Mouse (Mus musculus) forebrain, embryonic 11.5 days (tissue): ENCODE results near the gene Lrrc75b. TPM values are rescaled to one million over a fixed set of nuclear protein-coding genes. Genes with fewer than 3 reads are reported as not detected.
"Not testable (repeated sequence)": the region's sequence is repeated elsewhere in the genome, so short reads cannot be mapped to it uniquely, and the experiment has no call there.

Experiments
- ATAC-seq: fragments of 200-750 bp; cut with Nextera tagmentation; replicated peaks from 2 replicates; pipeline ENCODE4 v1.8.0; 2017; ENCODE audit warnings: moderate TSS enrichment; ENCODE audit not compliant: low FRiP score
- DNase-seq: peaks from one replicate; pipeline ENCODE4 v3.0.0-alpha.2; 2017; ENCODE audit warnings: low spot score
- H3K27ac ChIP-seq: fragments of 300-500 bp; sonication (generic); 2 replicates; pipeline ENCODE4 v1.5.1; 2014; ENCODE audit warnings: low read depth, low read length
- H3K27me3 ChIP-seq: fragments of 300-500 bp; sonication (generic); 2 replicates; pipeline ENCODE4 v1.6.1; 2014; ENCODE audit warnings: mild to moderate bottlenecking, low read length, mixed read lengths; ENCODE audit not compliant: control insufficient read depth, insufficient read depth
- H3K36me3 ChIP-seq: fragments of 300-500 bp; sonication (generic); 2 replicates; pipeline ENCODE4 v1.6.1; 2014; ENCODE audit warnings: mild to moderate bottlenecking, low read length, moderate library complexity, mixed read lengths; ENCODE audit not compliant: control insufficient read depth, insufficient read depth
- H3K4me1 ChIP-seq: fragments of 300-500 bp; sonication (generic); replicated peaks from 2 replicates; pipeline ENCODE4 v1.6.1; 2014; ENCODE audit warnings: low read length, mixed read lengths; ENCODE audit not compliant: control insufficient read depth, insufficient read depth
- H3K4me2 ChIP-seq: fragments of 300-500 bp; sonication (generic); 2 replicates; pipeline ENCODE4 v1.6.1; 2014; ENCODE audit warnings: low read depth, mild to moderate bottlenecking, low read length, moderate library complexity, mixed read lengths; ENCODE audit not compliant: severe bottlenecking
- H3K4me3 ChIP-seq: fragments of 300-500 bp; sonication (generic); 2 replicates; pipeline ENCODE4 v1.5.1; 2014; ENCODE audit warnings: low read depth, low read length
- H3K9ac ChIP-seq: fragments of 300-500 bp; sonication (generic); 2 replicates; pipeline ENCODE4 v1.6.1; 2014; ENCODE audit warnings: low read length
- H3K9me3 ChIP-seq: fragments of 300-500 bp; sonication (generic); 2 replicates; pipeline ENCODE4 v1.6.1; 2016; ENCODE audit warnings: low read length, mixed read lengths; ENCODE audit not compliant: control insufficient read depth
- WGBS: fragments of 180-500 bp; shearing (Covaris S2); extraction: QIAGEN DNeasy Blood & Tissue Kit; methylation state at CpG from one replicate; pipeline ENCODE4 v1.1.7; 2014; 5-methylcytosine and 5-hydroxymethylcytosine counted together
- polyA plus RNA-seq: library from polyadenylated mRNA; unstranded; fragments of >200 nt; fragmentation: Nextera tagmentation; extraction: Ambion mirVana; gene quantifications from 2 replicates; pipeline ENCODE4 v1.2.1, GENCODE M21; 2014

The Lrrc75b gene
- polyA plus RNA-seq, 1 experiment from 2014 or later = 2.3 TPM

DNA sequence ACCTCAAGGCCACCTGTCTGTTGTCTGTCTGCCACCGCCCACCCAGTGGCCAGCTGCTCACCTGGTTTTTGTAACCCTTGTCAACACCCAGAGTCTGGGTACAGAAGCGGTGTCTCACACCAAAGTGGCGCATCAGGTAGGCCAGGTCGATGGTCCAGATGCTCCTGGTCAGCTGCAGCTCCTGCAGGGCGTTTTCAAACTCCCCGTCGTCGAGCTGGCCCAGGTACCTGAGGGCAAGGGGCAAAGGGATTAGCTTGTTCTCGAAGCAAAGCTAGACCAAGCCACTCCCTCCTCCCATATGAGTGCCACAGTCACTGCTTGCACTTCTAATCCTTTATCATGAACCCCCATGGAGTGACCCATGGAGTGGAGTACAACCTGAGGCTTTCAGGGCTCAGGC, 49.1 kb downstream of the Lrrc75b start:
- Histone ChIP-seq H3K4me1 (no peaks in the 10 kb centered on the region; the same call in 1 of the 2 replicates), H3K9ac (no peak overlapping the region), H3K4me3 (no peak overlapping the region), H3K36me3 (peaks cover 6% of the 10 kb centered on the region; the same call in 1 of the 2 replicates), H3K27me3 (no peaks in the 10 kb centered on the region), H3K4me2 (no peak overlapping the region), H3K27ac (no peak overlapping the region), H3K9me3 (no peaks in the 10 kb centered on the region)
- no peak for ATAC-seq
- DNase-seq = no peak
- WGBS = 91% methylated on average over 9 of the region's 9 CpGs

DNA sequence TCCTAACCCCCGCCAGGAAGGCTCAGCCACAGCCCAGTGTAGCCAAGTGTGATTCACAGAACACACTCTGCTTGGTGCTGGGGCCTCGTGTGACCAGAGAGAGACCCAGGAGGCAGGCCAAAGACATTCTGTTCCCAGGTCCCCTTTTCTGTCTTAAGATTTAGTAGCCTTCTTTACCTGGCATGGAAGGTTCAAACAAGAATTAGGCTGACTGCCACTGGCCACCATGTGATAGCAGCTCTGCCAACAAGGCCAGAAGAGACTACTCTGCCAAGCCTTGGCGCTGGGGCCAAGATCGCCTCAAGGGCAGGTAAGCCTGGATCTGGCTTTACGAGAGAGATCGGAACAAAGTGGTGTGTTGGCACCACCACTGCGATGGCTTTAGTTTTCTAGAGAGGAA, 49.7 kb downstream of the Lrrc75b start:
- WGBS = 90% methylated on average over 7 of the region's 7 CpGs
- Histone ChIP-seq H3K27me3 (no peaks in the 10 kb centered on the region), H3K4me3 (no peak overlapping the region), H3K4me1 (no peaks in the 10 kb centered on the region), H3K9ac (no peak overlapping the region), H3K4me2 (no peak overlapping the region), H3K36me3 (peaks cover 6% of the 10 kb centered on the region; the same call in 1 of the 2 replicates), H3K9me3 (no peaks in the 10 kb centered on the region), H3K27ac (no peak overlapping the region)
- DNase-seq (no peak), ATAC-seq (no peak)

DNA sequence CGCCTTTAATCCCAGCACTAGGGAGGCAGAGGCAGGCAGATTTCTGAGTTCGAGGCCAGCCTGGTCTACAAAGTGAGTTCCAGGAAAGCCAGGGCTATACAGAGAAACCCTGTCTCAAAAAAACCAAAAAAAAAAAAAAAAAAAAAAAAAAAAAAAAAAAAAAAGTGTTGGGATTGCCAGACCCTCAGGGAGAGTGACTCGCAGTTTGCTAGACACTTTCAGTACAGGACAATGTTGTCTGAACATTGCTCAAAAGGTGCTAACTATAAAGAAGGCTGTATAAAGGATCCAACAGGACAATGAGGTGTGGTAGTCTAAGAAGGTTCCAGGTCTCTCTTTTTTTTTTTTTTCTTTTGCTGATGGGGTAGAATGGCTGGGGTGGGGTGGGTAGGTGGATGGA, 54.2 kb downstream of the Lrrc75b start:
- not testable (repeated sequence) for H3K27ac ChIP-seq, H3K4me1 ChIP-seq, H3K4me3 ChIP-seq, H3K9ac ChIP-seq, H3K9me3 ChIP-seq, DNase-seq, H3K36me3 ChIP-seq, ATAC-seq, H3K27me3 ChIP-seq, H3K4me2 ChIP-seq
- 90% methylated on average over 3 of the region's 3 CpGs for WGBS

- no peaks in the 10 kb centered on the region for H3K27me3 ChIP-seq
- no peak overlapping the region for H3K4me3 ChIP-seq
- no peak overlapping the region for H3K9ac ChIP-seq
- H3K4me1 ChIP-seq = no peaks in the 10 kb centered on the region
- ATAC-seq = no peak
- no peak overlapping the region for H3K4me2 ChIP-seq
- DNase-seq = no peak
- 91% methylated on average over 3 of the region's 3 CpGs for WGBS
- no peaks in the 10 kb centered on the region for H3K9me3 ChIP-seq
- H3K27ac ChIP-seq = no peak overlapping the region
- peaks cover 6% of the 10 kb centered on the region; the same call in 1 of the 2 replicates for H3K36me3 ChIP-seq
Observed at GRCm38 (mm10) chr10:75505130-75505495, 55.0 kb downstream of the Lrrc75b start.

GRCm38 (mm10) chr10:75504234-75505129, 55.6 kb downstream of the Lrrc75b start:
- Histone ChIP-seq H3K4me3 (no peak overlapping the region), H3K36me3 (peaks cover 5% of the 10 kb centered on the region; the same call in 1 of the 2 replicates), H3K27me3 (no peaks in the 10 kb centered on the region), H3K9ac (no peak overlapping the region), H3K4me2 (no peak overlapping the region), H3K4me1 (no peaks in the 10 kb centered on the region), H3K27ac (no peak overlapping the region), H3K9me3 (no peaks in the 10 kb centered on the region)
- no peak for ATAC-seq
- 91% methylated on average over 8 of the region's 8 CpGs for WGBS
- DNase-seq = no peak

DNA sequence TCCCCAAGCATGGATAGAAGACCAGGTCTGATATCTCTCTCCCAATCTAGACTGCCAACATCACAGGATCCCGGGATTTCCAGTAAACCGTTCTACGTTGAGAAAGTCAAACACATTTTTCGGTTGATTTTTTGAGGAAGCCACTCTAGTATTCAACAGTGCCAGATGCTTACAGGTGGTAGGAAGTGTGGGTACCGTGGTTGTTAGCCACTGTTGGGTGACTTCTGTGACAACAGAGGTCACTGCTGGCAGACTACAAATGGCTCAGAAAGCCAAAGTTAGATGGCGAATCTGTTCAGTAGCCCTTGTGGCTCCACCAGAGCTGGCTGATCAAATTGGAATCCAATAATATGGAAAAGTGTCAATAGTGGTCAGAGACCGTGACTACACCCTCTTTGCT, 56.4 kb downstream of the Lrrc75b start:
- ATAC-seq (no peak), DNase-seq (no peak)
- WGBS = 95% methylated on average over 7 of the region's 7 CpGs
- Histone ChIP-seq H3K4me3 (no peak overlapping the region), H3K9me3 (no peaks in the 10 kb centered on the region), H3K27me3 (no peaks in the 10 kb centered on the region), H3K4me2 (no peak overlapping the region), H3K9ac (no peak overlapping the region), H3K4me1 (no peaks in the 10 kb centered on the region), H3K27ac (no peak overlapping the region), H3K36me3 (no peaks in the 10 kb centered on the region; the same call in 1 of the 2 replicates)

- ATAC-seq = no peak
- Histone ChIP-seq H3K4me1 (no peaks in the 10 kb centered on the region), H3K27me3 (no peaks in the 10 kb centered on the region), H3K36me3 (no peaks in the 10 kb centered on the region), H3K4me2 (no peak overlapping the region), H3K4me3 (no peak overlapping the region), H3K9me3 (no peaks in the 10 kb centered on the region), H3K27ac (no peak overlapping the region), H3K9ac (no peak overlapping the region)
- no peak for DNase-seq
- 96% methylated on average over 1 of the region's 1 CpGs for WGBS
Observed at GRCm38 (mm10) chr10:75501641-75502040, 58.5 kb downstream of the Lrrc75b start.

- ATAC-seq = no peak
- 77% methylated on average over 7 of the region's 7 CpGs for WGBS
Observed at GRCm38 (mm10) chr10:75500345-75500744, 59.8 kb downstream of the Lrrc75b start.

More at GRCm38 (mm10) chr10:75500345-75500744, 59.8 kb downstream of the Lrrc75b start:
- no peaks in the 10 kb centered on the region for H3K27me3 ChIP-seq
- H3K4me3 ChIP-seq = no peak overlapping the region
- no peak overlapping the region for H3K27ac ChIP-seq
- H3K4me1 ChIP-seq = no peaks in the 10 kb centered on the region
- no peak overlapping the region for H3K9ac ChIP-seq
- DNase-seq = no peak
- H3K9me3 ChIP-seq = no peaks in the 10 kb centered on the region
- H3K36me3 ChIP-seq = no peaks in the 10 kb centered on the region
- no peak overlapping the region for H3K4me2 ChIP-seq
